Mouse (Mus musculus) midbrain, embryonic 13.5 days (tissue): ENCODE measurements at regions not wholly inside any gene's neighbourhood (a gene's known extent, or its start where the extent isn't known, plus 50 kb on each side); places are given as distances from the start of the nearest gene placed in this dataset.

ENCODE experiments used
- ATAC-seq: fragments of 200-750 bp; cut with Nextera tagmentation; 2 replicates; pipeline ENCODE4 v1.8.0; 2017; ENCODE audit warnings: mild to moderate bottlenecking, moderate TSS enrichment, moderate library complexity
- H3K27ac ChIP-seq: fragments of 300-500 bp; sonication (generic); 2 replicates; pipeline ENCODE4 v1.5.1; 2015; ENCODE audit warnings: inconsistent platforms, mild to moderate bottlenecking, moderate library complexity
- H3K27me3 ChIP-seq: fragments of 300-500 bp; sonication (generic); 2 replicates; pipeline ENCODE4 v1.6.1; 2015; ENCODE audit warnings: mild to moderate bottlenecking, inconsistent platforms
- H3K36me3 ChIP-seq: fragments of 300-500 bp; sonication (generic); 2 replicates; pipeline ENCODE4 v1.6.1; 2015; ENCODE audit warnings: mild to moderate bottlenecking, inconsistent platforms
- H3K4me1 ChIP-seq: fragments of 300-500 bp; sonication (generic); replicated peaks from 2 replicates; pipeline ENCODE4 v1.6.1; 2015; ENCODE audit warnings: inconsistent platforms
- H3K4me2 ChIP-seq: fragments of 300-500 bp; sonication (generic); replicated peaks from 2 replicates; pipeline ENCODE4 v1.6.1; 2015; ENCODE audit warnings: moderate library complexity, mild to moderate bottlenecking, inconsistent platforms
- H3K4me3 ChIP-seq: fragments of 300-500 bp; sonication (generic); replicated peaks from 2 replicates; pipeline ENCODE4 v1.5.1; 2015; ENCODE audit warnings: mild to moderate bottlenecking, inconsistent platforms
- H3K9ac ChIP-seq: fragments of 300-500 bp; sonication (generic); replicated peaks from 2 replicates; pipeline ENCODE4 v1.6.1; 2015; ENCODE audit warnings: mild to moderate bottlenecking, inconsistent platforms
- H3K9me3 ChIP-seq: fragments of 300-500 bp; sonication (generic); 2 replicates; pipeline ENCODE4 v1.6.1; 2016; ENCODE audit warnings: mild to moderate bottlenecking, inconsistent platforms
- WGBS: fragments of 180-500 bp; shearing (Covaris S2); methylation state at CpG from one replicate; pipeline ENCODE4 v1.1.7; 2015; 5-methylcytosine and 5-hydroxymethylcytosine counted together

GRCm38 (mm10) chr13:28701309-28701708 lies 252.2 kb downstream of the Sox4 start:
- Histone ChIP-seq H3K27me3 (no peaks in the 10 kb centered on the region), H3K4me3 (no peak overlapping the region), H3K36me3 (0 out of 2 replicates have a peak, but pooled peaks cover 3% of the 10 kb centered on the region), H3K4me1 (peaks cover 29% of the 10 kb centered on the region), H3K9me3 (no peaks in the 10 kb centered on the region), H3K4me2 (no peak overlapping the region), H3K27ac (no peak overlapping the region), H3K9ac (no peak overlapping the region)
- no peak for ATAC-seq
- 45% methylated on average over 1 of the region's 1 CpGs for WGBS

DNA sequence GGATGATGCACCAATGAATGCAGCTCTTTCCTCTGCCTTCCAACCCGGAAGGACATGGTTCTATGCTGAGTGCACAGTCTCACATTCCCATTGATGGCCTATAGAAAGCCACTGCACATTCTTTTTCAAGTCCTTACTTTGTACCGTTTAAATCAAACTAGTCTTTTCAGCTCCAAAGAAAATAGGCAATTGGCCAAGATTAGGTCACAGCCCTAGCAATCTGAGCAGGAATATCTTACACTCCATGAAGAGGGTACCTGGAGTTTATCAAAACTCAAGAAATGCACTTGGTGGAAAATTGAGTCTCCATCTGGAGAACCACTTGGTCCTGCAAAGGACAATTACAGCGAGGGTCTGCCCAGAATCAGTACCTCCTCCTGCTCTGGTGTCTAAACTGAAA lies 253.4 kb downstream of the Sox4 start:
- Histone ChIP-seq H3K9me3 (no peaks in the 10 kb centered on the region), H3K36me3 (no peaks in the 10 kb centered on the region), H3K27me3 (no peaks in the 10 kb centered on the region), H3K9ac (no peak overlapping the region), H3K27ac (no peak overlapping the region), H3K4me3 (no peak overlapping the region), H3K4me1 (peaks cover 29% of the 10 kb centered on the region), H3K4me2 (no peak overlapping the region)
- no peak for ATAC-seq
- WGBS: 70% methylated on average over 3 of the region's 3 CpGs

DNA sequence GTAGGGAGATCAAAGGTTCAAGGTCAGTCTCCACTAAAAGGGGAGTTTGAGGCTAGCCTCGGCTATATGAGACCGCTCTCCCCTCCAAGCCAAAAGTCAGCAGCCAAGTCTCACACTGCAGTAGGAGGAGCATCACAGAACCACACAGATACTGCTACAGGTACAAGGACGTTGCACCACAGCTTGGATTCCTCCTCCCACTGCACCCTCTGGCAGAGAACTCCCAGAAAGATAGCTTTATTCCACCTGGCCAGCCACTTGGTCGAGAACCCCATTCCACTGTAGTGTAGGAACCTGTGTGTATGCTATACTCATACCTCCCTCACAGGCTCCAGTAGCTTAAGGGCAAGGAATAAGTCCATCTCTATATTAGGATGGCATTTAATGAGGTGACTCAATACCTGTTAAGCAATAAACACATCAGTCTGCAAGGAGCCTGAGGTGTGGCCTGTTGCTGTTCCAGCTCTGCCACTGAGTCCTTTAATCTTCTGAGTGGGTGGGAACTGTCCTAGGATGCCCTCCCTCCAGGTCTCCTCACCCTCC lies 254.0 kb downstream of the Sox4 start:
- H3K9ac ChIP-seq: no peak overlapping the region
- WGBS: 86% methylated on average over 4 of the region's 4 CpGs
- no peak overlapping the region for H3K27ac ChIP-seq
- H3K9me3 ChIP-seq: no peaks in the 10 kb centered on the region
- H3K4me1 ChIP-seq: peaks cover 29% of the 10 kb centered on the region
- H3K4me3 ChIP-seq: no peak overlapping the region
- H3K27me3 ChIP-seq: no peaks in the 10 kb centered on the region
- no peak overlapping the region for H3K4me2 ChIP-seq
- 0 out of 2 replicates have a peak, but pooled peaks have one; percentile 30 for ATAC-seq
- H3K36me3 ChIP-seq: no peaks in the 10 kb centered on the region

DNA sequence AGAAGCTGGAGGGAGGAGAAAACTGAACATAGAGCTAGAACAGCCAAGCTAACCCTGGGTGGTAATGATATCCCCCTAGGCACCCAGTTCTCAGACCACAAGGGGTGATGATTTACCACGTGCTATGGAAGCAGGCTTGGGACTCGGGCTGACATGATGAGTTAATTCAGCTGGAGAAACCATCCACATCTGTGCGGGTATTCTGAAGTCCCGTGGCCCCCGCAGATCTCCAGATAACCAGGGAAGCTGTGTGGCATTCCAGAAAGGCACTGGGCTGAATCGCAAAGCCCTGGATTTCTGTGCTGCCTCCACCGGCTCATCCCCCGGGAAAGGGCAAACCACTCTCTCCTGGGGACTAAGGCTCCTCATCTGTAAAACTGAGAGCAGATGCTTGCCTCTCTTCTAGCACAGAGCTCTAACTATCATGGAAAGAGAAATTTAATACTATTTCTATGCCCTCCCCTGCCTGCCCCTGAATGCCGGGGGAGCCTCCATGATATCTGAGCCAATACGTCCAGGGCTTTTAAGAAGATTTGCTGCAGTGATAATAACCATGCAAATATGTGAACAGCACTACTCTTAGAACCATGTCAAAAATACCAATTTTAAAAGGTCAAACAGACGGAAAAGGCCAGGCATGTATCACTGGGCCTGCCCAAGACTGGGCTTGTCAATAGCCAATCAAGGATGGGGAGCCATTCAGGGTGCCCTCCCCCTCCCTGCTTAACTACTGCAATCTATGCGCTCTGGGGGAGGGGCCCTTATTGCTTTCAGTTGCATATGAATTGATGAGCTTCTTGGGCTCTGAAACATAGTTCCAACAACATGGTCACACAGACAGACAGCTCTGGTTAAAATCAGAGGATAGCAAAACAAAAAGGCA lies 255.5 kb downstream of the Sox4 start:
- H3K27ac ChIP-seq: peak overlapping the region; percentile 46
- no peak overlapping the region for H3K9ac ChIP-seq
- H3K9me3 ChIP-seq: no peaks in the 10 kb centered on the region
- peak; percentile 69 for ATAC-seq
- H3K4me1 ChIP-seq: peaks cover 32% of the 10 kb centered on the region
- peak overlapping the region; percentile 9; the same call in 1 of the 2 replicates for H3K4me2 ChIP-seq
- no peak overlapping the region for H3K4me3 ChIP-seq
- H3K36me3 ChIP-seq: no peaks in the 10 kb centered on the region
- no peaks in the 10 kb centered on the region for H3K27me3 ChIP-seq
- WGBS: 15% methylated on average over 12 of the region's 12 CpGs

DNA sequence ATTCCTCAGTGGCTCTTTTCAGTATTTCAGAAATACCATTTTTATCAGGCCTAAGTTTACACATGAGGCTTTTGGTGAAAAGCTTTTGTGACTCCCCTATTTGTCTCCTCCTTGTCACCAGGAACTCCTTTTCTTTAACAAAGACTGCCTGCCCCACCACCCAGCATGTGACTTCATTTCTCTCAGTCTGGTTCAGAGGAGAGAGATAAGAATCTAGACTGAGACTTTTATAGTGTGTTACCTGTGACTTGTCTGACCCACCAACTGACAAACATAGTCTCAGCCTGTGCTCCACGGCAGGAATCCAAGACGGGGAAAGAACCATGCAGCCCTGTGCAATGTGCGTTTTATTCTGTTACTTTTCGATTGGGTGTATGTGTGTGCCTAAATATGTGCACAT lies 260.4 kb downstream of the Sox4 start:
- Histone ChIP-seq H3K36me3 (no peaks in the 10 kb centered on the region), H3K27me3 (no peaks in the 10 kb centered on the region), H3K4me2 (no peak overlapping the region), H3K9me3 (no peaks in the 10 kb centered on the region), H3K4me3 (no peak overlapping the region), H3K4me1 (peaks cover 27% of the 10 kb centered on the region), H3K27ac (0 out of 2 replicates have a peak overlapping the region, but pooled peaks have one; percentile 7), H3K9ac (no peak overlapping the region)
- no peak for ATAC-seq
- WGBS: 70% methylated on average over 4 of the region's 4 CpGs

- ATAC-seq: no peak
- Histone ChIP-seq H3K36me3 (no peaks in the 10 kb centered on the region), H3K27ac (0 out of 2 replicates have a peak overlapping the region, but pooled peaks have one; percentile 7), H3K9me3 (no peaks in the 10 kb centered on the region), H3K27me3 (no peaks in the 10 kb centered on the region), H3K4me2 (no peak overlapping the region), H3K9ac (no peak overlapping the region), H3K4me1 (peaks cover 22% of the 10 kb centered on the region), H3K4me3 (no peak overlapping the region)
- 80% methylated on average over 5 of the region's 5 CpGs for WGBS
These were observed 260.9 kb downstream of the Sox4 start for GRCm38 (mm10) chr13:28692587-28692986.

DNA sequence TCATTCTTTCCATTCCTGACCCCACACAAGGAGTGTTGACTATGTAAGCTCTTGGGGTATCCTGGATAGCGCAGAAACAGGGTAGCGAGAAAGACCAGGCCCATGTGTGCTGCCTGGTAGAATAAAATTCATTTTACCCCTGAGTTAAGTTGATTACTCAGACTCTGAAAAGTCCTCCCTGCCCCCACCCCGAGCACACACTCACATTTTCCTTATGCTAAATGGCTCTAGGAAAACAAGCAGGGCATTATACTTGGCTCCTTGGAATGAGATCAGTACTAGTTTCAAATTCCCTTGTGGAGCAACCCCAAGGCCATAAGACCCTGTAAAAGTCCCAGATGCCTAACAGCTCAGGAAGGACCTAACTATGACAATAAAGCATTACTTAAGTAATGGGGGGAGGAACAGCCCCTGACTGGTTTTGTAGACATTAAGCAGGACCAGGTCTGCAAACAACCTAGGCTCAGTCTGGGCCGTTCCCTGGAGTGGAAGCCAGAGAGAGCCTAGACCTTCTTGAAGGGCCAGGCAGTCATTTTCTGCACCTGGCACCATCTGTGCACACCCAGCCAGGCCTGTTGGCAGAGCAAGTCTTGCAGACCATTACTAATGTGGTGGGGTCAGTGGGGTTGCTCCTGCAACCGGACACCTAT lies 262.9 kb downstream of the Sox4 start:
- Histone ChIP-seq H3K4me3 (no peak overlapping the region), H3K4me1 (peaks cover 16% of the 10 kb centered on the region; the same call in 1 of the 2 replicates), H3K4me2 (no peak overlapping the region), H3K9ac (no peak overlapping the region), H3K9me3 (no peaks in the 10 kb centered on the region), H3K36me3 (no peaks in the 10 kb centered on the region), H3K27me3 (no peaks in the 10 kb centered on the region), H3K27ac (peak overlapping the region; percentile 39; the same call in 1 of the 2 replicates)
- 0 out of 2 replicates have a peak, but pooled peaks have one; percentile 34 for ATAC-seq
- WGBS: 78% methylated on average over 5 of the region's 5 CpGs

- ATAC-seq: no peak
- Histone ChIP-seq H3K9ac (no peak overlapping the region), H3K4me2 (no peak overlapping the region), H3K36me3 (no peaks in the 10 kb centered on the region), H3K27me3 (no peaks in the 10 kb centered on the region), H3K9me3 (no peaks in the 10 kb centered on the region), H3K27ac (no peak overlapping the region), H3K4me3 (no peak overlapping the region), H3K4me1 (peaks cover 13% of the 10 kb centered on the region; the same call in 1 of the 2 replicates)
- WGBS: 96% methylated on average over 1 of the region's 1 CpGs
These were observed 265.7 kb downstream of the Sox4 start for GRCm38 (mm10) chr13:28687838-28688237.

DNA sequence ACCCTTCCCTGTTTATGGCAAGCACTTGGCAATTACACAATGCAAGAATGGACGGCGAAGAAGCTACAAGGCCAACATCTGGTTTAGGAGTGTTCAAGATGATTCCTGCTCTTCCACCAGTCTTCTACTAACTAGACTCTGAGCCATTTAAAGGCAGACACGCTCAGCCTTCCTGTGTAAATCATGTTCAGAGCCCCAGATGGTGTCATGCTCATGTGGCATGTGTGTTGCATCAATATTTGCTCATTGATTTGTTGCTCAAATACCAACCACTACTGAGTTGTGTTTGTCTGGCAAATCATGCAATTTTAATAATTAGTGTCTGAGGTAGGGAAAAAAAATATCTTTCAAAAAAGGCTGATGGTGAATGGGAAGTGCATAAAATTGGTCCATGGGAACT lies 269.2 kb downstream of the Sox4 start:
- H3K27ac ChIP-seq: no peak overlapping the region
- H3K9ac ChIP-seq: no peak overlapping the region
- no peaks in the 10 kb centered on the region for H3K9me3 ChIP-seq
- H3K4me1 ChIP-seq: 0 out of 2 replicates have a peak, but pooled peaks cover 8% of the 10 kb centered on the region
- H3K36me3 ChIP-seq: no peaks in the 10 kb centered on the region
- no peak overlapping the region for H3K4me2 ChIP-seq
- H3K4me3 ChIP-seq: no peak overlapping the region
- no peak for ATAC-seq
- 89% methylated on average over 3 of the region's 3 CpGs for WGBS
- no peaks in the 10 kb centered on the region for H3K27me3 ChIP-seq

DNA sequence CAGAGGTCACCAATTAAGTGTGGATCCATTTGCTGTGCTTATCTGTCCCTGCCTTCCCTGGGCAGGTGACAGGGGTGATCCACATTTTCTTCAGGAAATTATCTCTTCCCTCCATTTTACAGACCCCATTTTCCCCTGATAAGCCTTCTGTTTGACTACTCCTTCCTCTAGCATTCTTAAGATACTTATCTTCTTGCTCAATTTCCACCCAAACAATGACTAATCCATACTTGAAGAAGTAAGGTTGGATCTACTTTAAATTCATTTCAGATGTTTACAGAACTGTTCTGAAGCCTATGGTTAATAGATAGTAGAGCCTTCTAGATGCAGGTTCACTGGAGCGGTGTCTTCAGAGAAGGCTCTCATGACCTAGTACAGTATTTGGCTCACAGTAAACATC lies 273.2 kb downstream of the Sox4 start:
- no peak overlapping the region for H3K4me2 ChIP-seq
- H3K4me3 ChIP-seq: no peak overlapping the region
- 79% methylated on average over 1 of the region's 1 CpGs for WGBS
- H3K36me3 ChIP-seq: no peaks in the 10 kb centered on the region
- no peak overlapping the region for H3K27ac ChIP-seq
- H3K9me3 ChIP-seq: no peaks in the 10 kb centered on the region
- no peak for ATAC-seq
- H3K4me1 ChIP-seq: 0 out of 2 replicates have a peak, but pooled peaks cover 4% of the 10 kb centered on the region
- H3K9ac ChIP-seq: no peak overlapping the region
- H3K27me3 ChIP-seq: no peaks in the 10 kb centered on the region

- no peaks in the 10 kb centered on the region for H3K36me3 ChIP-seq
- no peaks in the 10 kb centered on the region for H3K27me3 ChIP-seq
- 78% methylated on average over 3 of the region's 3 CpGs for WGBS
- H3K4me3 ChIP-seq: no peak overlapping the region
- peaks cover 9% of the 10 kb centered on the region; the same call in 1 of the 2 replicates for H3K4me1 ChIP-seq
- ATAC-seq: no peak
- H3K4me2 ChIP-seq: no peak overlapping the region
- no peak overlapping the region for H3K9ac ChIP-seq
- no peak overlapping the region for H3K27ac ChIP-seq
- H3K9me3 ChIP-seq: no peaks in the 10 kb centered on the region
These were observed 279.9 kb downstream of the Sox4 start for GRCm38 (mm10) chr13:28673622-28674021.

DNA sequence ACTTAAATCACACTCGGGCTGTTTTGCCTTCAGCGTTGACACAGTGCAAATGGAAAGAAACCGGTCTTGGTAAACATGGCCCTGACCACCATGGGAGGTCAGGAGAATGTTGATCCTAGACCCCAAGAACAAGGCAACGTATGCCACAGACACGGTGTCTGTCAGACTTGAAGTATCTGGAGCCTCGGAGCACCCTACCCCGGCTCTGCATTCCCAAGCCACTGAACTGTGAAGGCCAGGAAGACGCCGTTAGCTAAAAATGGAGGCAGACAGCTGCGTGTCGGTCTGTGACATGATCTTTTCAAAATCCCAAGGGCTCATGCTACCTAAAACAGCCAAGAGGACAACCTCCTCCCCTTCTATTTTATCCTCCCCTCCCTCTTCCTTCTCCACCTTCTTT lies 282.0 kb downstream of the Sox4 start:
- Histone ChIP-seq H3K9me3 (no peaks in the 10 kb centered on the region), H3K4me1 (peaks cover 9% of the 10 kb centered on the region; the same call in 1 of the 2 replicates), H3K4me2 (no peak overlapping the region), H3K27ac (no peak overlapping the region), H3K4me3 (no peak overlapping the region), H3K27me3 (no peaks in the 10 kb centered on the region), H3K36me3 (no peaks in the 10 kb centered on the region), H3K9ac (no peak overlapping the region)
- 56% methylated on average over 11 of the region's 11 CpGs for WGBS
- no peak for ATAC-seq
